Mouse (Mus musculus) ES-Bruce4 (cell line): ENCODE data around the gene St6galnac6.

Source experiments
- CTCF ChIP-seq: IDR thresholded peaks from one replicate; pipeline ENCODE4 v1.8.1; 2011; ENCODE audit warnings: low read depth, low read length
- POLR2A ChIP-seq: IDR thresholded peaks from one replicate; pipeline ENCODE4 v1.8.1; 2011; ENCODE audit warnings: low read length; ENCODE audit not compliant: insufficient read depth

GRCm38 (mm10) chr2:32553592-32554148 lies 45.8 kb upstream of the St6galnac6 start:
- no peak for TF ChIP-seq POLR2A
- no peak for TF ChIP-seq CTCF
